Mouse (Mus musculus): ENCODE results near the gene Uri1.

Gene Uri1

DNA sequence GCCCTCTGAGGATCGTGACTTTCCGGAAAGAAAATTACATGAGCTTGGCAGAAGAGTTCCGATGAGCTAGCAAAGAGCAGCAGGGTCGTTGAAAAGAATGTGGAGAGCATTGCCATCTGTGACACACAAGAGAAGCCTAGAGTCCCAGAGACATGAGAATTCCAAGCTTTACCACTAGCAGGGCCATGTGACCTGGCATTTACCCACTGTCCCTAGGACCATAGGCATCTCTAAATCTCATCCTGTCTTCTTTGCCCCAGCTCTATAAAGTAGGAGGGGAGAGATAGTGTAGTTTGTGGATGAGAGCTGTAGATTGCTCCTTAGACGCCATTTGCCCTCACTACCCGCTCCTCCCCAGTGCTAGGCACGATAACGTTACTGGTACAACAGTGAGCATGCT, at the start of gene Uri1:
Gene Uri1 (minus strand): TSS at position 101 of the 400 bp plus-strand sequence.
- no peak for DNase-seq (ENCODE audit: low spot score in 2 of 2)

DNA sequence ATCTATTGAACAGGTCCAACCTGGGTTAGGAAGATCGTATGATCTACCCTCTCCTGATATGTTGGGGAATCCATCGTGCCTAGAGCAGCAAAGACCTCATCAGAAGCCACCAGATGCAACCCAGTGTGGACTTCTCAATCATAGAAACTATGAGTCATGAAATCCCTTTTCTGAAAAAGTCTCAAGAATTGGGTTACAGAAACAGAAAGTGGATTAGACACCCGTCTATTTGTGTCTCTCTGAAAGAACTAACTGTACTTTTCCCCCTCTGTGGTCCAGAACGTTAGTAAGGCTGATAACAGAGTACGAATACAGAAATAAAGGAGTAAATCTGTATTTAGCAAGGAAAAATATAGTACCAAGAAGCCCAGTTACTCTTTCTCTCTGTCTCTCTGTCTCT, 47.7 kb upstream of the Uri1 start:
- DNase-seq (ENCODE audit: low spot score in 2 of 2): peak in 1 of 2 experiments; percentile 24

DNA sequence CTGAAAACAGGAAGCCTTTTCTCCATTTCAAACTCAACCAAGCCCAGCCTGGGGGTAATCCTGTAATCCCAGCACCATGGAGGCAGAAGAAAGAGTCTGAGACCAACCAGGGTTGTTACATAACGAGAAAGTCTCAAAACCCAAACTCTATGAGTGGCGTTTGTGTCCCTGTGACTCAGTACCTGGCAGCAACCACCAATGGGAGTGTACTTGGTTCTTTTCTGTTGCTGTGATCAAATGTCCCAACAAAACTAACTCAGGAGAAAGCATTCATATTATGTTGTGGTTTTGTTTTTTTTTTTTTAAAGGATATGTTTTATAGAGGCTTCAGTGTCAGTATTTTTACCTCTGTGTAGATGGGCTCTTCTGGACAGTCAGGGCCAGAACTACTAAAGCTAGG, 47.3 kb upstream of the Uri1 start:
- no peak for DNase-seq (ENCODE audit: low spot score in 2 of 2)

DNA sequence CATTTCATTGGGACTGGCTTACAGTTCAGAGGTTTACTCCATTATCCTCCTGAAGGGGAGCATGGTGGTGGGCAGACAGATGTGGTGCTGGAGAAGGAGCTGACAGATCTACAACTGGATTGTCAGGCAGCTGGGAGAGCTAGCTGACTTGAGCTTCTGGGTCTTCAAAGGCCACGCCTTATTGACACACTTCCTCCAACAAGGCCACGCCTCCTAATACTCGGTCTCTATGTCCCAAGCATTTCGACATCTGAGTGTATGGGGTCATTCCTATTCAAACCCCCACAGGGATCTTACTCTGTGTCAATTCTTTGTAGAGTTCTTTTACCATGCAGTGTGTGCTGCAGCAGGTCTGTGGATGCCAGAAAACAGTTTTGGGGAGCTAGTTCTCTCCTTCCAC, 41.1 kb upstream of the Uri1 start:
- DNase-seq (ENCODE audit: low spot score in 2 of 2): no peak

DNA sequence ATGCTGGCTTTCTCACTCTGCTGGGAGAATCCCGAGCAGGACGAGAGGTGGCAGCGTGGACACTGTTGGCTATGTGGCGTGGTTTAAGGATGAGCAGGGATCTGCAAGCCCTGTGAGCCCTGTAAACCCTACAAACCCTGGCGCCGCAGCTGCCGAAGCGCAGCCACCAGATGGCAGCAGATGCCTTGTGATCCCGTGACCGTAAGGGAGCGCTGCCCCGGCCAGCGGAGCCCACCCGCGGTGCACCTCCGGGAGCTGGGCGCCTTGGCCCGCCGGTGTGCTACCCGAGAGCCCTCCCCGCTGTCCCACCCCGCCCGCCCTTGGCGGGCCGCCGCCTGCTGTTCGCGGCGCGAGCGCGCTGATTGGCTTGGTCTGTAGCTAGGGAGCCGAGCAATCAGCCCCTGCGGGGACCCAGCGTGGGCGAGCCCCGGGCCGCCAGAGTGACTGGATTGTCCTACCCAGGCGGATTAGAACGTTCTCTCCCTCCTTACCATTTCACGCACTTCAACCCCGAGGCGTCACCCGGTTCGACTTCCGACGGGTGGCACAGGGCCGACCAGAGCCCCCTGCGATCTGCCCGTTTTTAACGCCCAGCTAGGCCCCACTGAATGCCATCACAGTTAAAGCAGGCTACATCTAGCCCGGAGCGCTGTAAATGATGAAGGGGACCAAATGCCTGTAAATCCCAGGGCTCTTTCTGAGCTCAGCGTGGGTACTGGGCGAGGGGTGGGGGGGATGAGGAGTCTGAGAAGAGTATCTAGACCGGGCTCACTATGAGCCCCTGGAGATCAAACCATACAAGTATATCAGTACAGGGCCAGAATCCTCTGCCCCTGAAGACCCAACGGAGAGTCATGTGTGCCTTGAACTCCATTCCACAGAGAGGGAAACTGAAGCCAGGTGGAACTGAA, 38.0 kb upstream of the Uri1 start:
- peak; percentile 83 to 84 for DNase-seq (ENCODE audit: low spot score in 2 of 2)

DNA sequence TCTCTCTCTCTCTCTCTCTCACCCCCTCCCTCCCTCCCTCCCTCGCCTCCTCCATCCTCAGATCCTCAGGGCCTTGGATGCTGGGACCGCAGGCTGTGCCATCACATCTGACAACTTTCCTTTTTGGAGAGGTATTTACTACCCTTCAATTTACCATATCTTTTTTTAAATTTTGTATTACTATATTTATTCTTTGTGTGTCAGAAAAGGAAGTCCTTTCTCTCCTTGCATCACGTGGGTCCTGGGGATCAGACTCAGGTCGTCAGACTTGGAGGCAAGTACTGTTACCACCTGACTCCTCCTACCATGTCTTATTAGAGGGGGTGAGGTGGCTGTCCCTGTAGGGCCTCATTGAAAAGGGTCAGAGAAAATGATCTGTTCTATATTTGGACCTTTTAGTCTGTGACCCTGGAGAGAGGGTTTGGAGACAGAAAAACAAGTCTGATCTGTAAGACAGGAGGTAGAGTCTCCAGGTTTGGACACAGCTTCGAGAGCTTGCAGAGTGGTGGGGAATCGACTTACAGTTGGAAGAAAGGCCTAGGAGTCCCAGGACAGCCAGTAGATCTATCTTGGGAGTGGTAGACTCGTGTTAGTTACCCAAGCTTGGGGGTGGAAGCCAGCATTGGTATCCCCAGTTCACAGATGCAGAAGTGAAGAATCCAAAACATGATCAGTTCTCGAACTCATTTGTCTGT, 36.4 kb upstream of the Uri1 start:
- no peak for DNase-seq (ENCODE audit: low spot score in 2 of 2)

DNA sequence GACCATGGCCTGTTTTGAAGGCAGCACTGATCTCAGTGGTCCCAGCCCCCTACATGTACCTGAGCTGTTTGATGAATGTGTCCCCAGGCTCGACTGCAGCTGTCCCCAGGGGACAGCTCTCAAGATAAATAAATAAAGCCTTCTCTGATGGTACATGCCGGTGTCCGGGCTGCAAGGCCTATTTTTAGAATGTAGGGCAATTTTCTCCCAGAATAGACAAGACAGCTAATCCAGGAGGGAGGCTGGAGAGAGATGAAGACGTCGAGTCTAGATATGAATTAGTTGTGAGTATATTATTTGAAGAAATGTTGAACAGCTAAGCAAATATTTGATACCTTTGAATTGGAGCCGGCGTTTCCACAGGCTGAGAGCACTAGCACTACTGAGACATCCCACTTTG, 35.7 kb upstream of the Uri1 start:
- DNase-seq (ENCODE audit: low spot score in 2 of 2): peak; percentile 21 to 35

DNA sequence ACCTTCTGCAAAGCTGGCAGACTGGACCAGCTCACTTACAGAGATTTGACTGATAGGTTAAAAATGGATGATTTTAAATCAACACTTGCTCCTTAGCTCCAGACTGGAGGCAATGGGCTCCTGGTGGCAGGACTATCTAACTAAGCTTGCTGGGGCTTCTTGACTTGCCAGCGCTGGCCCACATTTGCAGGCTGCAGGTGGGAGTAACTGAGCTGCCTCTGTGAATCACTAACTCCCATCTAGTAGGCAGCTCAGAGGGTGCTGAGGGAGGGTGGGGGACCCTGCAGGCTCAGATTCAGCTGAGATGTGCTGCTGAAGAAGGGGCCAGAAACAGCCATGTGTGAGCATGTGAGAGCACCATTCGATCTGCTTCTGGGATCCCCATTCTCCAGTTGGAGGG, 32.6 kb upstream of the Uri1 start:
- DNase-seq (ENCODE audit: low spot score in 2 of 2): no peak

DNA sequence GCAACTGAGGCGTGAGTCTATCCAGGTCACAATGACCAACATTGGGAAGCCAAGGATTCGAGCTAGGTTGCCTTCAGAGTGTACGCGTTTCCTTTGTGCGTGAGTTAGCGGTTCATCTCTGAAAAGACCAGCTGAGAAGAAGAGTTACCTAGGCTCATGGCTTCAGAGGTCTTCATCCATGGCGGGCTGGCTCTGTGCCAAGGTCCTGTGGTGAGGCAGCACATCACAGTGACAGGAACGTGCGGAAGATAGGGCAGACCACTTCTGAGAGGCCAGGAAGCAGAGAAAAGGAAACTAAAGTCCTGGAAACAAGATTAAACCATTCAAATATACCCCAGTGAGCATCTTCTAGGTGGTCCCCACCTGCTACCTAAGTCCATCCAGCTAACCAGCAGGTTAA, 30.9 kb upstream of the Uri1 start:
- DNase-seq (ENCODE audit: low spot score in 2 of 2): no peak

DNA sequence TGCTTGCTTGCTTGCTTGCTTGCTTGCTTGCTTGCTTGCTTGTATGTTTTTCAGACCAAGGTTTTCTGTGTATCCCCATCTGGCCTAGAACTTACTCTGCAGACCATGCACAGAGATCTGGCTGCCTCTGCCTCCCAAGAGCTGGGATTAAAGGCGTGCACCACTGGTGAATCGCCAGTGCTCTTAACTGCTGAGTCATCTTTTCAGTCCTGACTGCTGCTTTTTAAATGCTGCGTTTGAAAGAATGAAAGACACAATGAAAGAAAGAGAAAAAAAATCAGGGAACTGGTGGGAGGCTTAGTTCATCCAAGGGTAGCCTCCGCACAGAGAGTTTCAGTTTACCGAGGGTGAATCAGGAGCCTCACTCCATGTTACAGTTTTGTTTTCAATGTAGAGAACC, 23.9 kb upstream of the Uri1 start:
- DNase-seq (ENCODE audit: low spot score in 2 of 2): no peak

DNA sequence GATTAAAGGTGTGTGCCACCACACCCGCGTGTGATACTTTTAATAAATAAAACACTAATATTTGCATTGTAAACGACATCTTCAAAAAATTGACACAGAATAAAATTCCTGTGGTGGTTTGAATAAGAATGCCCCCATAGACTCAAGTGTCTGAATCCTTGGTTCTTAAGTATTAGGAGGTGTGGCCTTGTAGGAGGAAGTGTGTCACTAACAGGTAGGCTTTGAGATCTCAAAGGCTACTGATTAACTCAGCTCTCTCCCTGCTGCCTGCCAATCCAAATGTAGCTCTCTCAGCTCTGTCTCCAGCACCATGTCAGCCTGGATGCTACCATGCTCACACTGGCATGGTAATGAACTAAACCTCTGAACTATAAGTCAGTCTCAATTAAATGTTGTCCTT, 17.9 kb upstream of the Uri1 start:
- no peak for DNase-seq (ENCODE audit: low spot score in 2 of 2)

DNA sequence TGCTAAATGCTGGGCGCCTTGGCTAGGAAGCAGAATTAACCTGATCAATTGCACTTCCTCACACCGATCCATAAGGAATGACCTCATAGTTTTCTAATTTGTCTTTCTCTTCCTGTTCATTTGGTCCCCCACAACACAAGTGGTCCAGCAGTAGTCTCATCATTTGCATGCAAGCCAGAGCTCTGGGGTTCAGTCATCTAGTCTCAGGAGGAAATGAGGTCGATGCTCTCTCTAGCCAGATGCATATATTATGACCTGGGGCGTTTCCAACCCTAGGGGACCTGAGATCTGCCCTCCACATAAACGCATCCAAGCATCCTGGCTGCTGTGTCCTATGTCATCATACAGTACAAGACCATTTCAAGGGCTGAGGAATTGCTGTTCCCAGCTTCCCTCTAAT, 14.2 kb upstream of the Uri1 start:
- DNase-seq (ENCODE audit: low spot score in 2 of 2): no peak

DNA sequence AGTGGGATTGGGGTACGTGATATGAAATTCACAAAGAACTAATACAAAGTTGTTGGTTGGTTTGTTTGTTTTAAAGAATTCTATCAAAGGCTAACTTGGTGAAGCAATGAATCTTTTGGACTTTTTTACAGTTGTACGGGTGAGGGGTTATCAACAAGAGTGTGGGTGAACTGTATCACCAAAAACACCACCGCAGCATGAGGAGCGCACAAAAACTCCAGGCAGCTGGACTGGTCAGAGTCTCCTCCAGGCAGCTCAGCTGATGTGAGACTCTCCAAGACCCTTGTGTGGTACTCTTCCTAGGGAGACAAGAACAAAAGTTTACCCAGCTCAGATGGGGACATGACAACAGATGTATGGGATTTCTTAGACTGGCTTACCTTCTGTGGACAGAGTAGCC, 7.8 kb upstream of the Uri1 start:
- DNase-seq (ENCODE audit: low spot score in 2 of 2): no peak

DNA sequence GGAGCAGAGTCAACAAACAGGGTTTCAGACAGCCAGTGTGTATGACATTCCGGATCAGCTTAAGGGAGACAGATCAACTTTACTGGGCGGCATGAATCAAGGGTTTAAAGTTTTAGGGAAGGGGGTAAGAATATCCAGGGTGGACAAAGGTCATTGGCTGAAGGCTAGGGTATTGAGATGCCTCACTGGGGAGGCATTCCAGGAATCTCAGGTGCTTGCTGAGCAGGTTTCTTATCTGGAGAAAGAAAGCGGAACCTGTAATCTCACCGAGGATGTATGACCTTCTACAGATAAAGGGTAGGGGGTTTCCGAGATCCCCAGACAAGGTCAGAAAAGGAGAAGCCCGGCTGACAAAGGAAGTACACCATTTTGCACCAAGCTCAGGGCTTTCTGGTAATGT, 7.3 kb upstream of the Uri1 start:
- DNase-seq (ENCODE audit: low spot score in 2 of 2): no peak

DNA sequence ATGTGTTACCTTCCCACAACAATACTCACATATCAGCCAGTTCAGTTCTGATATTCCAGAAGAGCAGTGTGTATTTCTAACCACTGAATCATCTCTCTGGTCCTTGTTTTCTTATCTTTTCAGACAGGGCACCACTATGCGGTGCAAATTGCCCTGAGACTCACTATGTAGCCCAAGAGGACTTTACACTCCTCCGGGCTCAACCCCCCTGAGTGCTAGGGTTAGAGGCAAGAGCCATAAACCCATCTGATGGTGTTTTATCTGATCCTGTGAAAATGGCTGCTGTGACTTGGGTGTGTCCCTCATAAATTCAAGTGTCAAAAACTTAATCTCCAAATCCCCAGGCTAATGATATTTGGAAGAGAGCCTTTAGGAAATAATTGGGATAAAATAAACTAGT, 6.6 kb upstream of the Uri1 start:
- DNase-seq (ENCODE audit: low spot score in 2 of 2): no peak

DNA sequence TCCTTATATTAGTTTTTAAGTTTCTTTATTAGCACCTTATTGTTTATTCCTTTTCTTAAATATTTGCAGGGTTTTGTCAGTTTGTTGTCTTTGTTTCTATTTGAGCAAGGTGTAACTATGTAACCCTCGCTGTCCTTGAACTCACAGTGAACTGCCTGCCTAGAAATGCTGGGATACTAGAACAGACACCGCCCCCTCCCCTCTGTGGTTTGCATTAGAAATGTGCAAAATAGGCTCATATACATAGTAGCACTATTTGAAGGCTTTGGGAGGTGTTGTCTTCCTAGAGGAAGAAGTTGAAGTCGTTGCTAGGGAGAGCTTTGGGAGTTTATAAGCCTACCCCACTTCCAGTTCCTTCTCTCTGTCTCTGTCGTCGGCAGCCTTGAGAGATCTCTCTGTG, 5.7 kb upstream of the Uri1 start:
- DNase-seq (ENCODE audit: low spot score in 2 of 2): no peak

DNA sequence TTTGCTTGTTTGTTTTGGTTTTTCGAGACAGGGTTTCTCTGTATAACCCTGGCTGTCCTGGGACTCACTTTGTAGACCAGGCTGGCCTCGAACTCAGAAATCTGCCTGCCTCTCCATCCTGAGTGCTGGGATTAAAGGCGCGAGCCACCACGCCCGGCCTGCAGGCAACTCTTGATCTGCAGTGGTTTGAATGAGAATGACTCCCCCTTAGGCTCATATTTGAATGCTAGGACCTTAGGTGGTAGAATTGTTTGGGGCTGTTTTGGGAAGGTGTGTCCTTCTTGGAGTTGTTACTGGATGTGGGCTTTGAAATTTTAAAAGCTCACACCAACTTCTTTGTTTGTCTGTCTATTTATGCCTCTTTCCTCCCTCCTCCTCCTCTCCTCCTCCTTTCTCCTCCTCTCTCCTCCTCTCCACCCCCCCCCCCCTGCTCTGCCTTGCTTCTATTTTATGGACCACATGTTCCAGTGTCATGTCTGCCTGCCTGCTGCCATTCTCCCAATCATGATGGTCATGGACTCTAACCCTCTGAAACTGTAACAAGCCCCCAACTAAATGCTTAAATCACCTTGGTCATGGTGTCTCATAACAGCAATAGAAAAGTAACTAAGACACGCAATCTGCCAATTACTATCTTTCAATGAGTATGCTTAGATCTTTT, 4.7 kb upstream of the Uri1 start:
- no peak for DNase-seq (ENCODE audit: low spot score in 2 of 2)

DNA sequence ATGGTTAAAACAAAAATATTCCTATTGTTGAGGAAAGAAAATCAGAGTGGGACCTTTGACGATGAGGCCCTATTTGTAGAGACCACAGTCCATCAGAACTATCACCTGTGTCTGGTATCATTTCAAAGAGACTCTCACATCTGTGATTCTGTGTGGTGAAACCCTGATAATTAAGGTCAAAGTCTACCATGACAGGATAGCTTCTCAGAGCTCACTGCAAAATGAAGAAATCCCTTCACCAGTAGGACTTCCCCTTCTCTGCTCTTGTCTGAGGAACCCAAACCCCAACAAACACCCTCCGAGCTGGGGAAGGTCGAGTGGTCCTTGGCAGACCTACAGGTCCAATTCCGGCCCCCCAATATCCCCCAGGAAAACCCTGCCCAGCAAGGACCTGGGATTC, 1.5 kb upstream of the Uri1 start:
- no peak for DNase-seq (ENCODE audit: low spot score in 2 of 2)

DNA sequence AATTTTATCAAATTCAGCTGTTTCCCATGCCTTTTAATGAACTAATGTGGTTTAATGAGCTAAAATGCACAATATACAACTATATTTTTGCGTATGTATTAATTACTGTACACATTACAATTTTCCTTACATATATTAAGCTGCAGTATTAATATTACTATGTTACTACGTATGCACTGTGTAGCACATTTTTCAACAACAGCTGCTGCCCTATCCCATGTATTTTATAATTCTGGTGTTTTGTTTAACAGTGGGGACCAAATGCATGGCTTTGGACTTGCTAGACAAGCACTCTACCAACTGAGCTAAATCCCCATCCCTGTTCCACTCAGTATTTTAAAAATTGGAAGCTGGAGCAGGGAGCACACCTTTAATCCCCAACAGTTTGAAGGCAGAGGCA, 3.6 kb downstream of the Uri1 start:
- DNase-seq (ENCODE audit: low spot score in 2 of 2): no peak

DNA sequence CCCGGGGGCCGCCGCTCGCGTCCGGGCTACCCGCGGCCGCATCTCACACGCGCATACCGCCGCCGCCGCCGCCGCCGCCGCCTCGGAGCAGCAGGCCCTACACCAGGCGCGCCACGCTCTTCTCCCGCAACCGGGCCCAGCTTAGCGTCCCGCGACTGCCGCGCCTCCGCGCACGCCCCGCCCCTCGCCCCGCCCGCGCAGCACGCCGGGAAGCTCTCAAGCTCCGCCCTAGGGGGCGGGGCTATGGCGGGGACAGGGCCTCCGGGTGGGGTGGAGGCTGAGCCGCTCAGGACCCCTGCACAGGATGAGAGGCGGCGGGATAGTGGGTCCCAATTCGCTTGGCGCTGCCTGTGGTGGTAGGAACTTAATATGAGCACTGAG, 4.0 kb downstream of the Uri1 start:
- peak; percentile 88 for DNase-seq (ENCODE audit: low spot score in 2 of 2)

DNA sequence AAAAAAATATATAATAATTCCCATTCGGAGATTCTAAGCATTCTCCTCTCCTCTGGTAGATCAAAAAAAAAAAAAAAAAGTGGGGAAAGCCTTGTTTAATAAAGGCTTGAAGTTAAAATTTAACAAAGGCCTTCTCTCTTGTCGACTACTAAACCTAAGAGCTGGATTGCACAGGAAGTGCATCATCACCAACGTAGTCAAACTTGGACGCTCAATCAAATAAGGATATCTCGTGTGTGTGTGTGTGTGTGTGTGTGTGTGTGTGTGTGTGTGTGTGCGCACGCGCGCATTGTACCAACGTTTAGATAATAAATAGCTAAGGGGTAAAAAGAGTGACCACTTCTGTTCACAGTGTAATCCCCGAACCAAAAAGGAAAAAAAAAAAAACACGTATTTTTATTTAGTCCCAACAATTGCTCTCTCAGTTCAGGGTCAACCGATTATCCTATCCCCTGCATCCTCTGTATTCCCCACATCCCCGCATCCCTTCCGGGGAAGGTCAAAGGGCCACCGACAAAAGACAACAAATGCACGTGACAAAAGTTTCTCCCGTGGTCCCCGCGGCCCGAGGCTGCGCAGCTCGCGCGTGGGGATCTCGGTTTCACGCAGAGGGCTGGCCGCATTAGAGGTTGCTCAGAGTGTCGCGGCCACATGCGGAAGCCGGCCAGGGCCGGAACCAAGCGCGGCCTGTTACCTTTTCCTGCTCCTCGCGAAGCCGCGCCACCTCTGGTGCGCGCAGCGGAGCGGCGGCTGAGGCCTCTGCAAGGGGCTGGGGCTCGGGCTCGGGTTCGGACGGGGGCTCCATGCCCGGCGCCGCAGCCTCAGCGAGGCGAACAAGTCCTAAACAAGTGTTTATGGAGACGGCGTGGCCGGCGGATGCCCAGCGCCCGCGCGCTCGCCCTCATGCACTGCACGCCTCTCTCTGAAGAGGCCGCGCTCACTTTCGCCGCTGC, 4.7 kb downstream of the Uri1 start:
- peak; percentile 52 to 67 for DNase-seq (ENCODE audit: low spot score in 2 of 2)

DNA sequence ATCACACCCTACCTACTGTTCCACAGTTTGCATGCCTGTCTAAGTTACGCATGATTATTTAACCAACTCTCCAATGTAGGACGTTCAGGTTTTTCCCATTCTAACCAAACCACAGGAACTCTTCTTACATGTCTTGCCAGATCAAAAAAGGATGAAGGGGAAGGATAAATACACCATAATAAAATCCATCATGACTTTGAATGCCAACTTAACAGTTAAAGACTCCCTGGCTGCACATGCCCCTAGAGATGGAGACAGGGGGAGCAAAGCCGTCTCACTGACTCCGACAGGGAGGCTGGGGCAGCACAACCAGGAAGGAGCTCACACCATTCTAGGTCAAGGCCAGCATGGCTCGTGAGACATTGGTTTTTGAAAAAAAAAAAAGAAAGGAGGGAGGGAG, 8.0 kb downstream of the Uri1 start:
- DNase-seq (ENCODE audit: low spot score in 2 of 2): no peak

All from heart, adult 9 months (tissue).